Mouse (Mus musculus): ENCODE data around the gene Sh3gl2.

The Sh3gl2 gene

GRCm38 (mm10) chr4:85305912-85306573 is 101.1 kb downstream of the Sh3gl2 start:
- no peak for DNase-seq (ENCODE audit: low read depth, low spot score)

- no peak for DNase-seq (ENCODE audit: low read depth, low spot score)
Observed at GRCm38 (mm10) chr4:85319092-85319491, 114.2 kb downstream of the Sh3gl2 start.

- no peak for DNase-seq (ENCODE audit: low read depth, low spot score)
Observed at GRCm38 (mm10) chr4:85325454-85325853, 120.5 kb downstream of the Sh3gl2 start.

- no peak for DNase-seq (ENCODE audit: low read depth, low spot score)
Observed at GRCm38 (mm10) chr4:85326052-85326451, 121.1 kb downstream of the Sh3gl2 start.

GRCm38 (mm10) chr4:85334688-85335200 is 129.8 kb downstream of the Sh3gl2 start:
- DNase-seq (ENCODE audit: low read depth, low spot score): no peak

GRCm38 (mm10) chr4:85336356-85336755 is 131.4 kb downstream of the Sh3gl2 start:
- DNase-seq (ENCODE audit: low read depth, low spot score): no peak

- no peak for DNase-seq (ENCODE audit: low read depth, low spot score)
Observed at GRCm38 (mm10) chr4:85339126-85339525, 134.2 kb downstream of the Sh3gl2 start.

- no peak for DNase-seq (ENCODE audit: low read depth, low spot score)
Observed at GRCm38 (mm10) chr4:85340686-85341085, 135.8 kb downstream of the Sh3gl2 start.

GRCm38 (mm10) chr4:85345911-85346310 is 141.0 kb downstream of the Sh3gl2 start:
- no peak for DNase-seq (ENCODE audit: low read depth, low spot score)

GRCm38 (mm10) chr4:85348079-85348643 is 143.2 kb downstream of the Sh3gl2 start:
- DNase-seq (ENCODE audit: low read depth, low spot score): no peak

GRCm38 (mm10) chr4:85362661-85363060 is 157.7 kb downstream of the Sh3gl2 start:
- DNase-seq (ENCODE audit: low read depth, low spot score): no peak

- DNase-seq (ENCODE audit: low read depth, low spot score): peak; percentile 12
Observed at GRCm38 (mm10) chr4:85363205-85363604, 158.3 kb downstream of the Sh3gl2 start.

GRCm38 (mm10) chr4:85371036-85371435 is 166.1 kb downstream of the Sh3gl2 start:
- no peak for DNase-seq (ENCODE audit: low read depth, low spot score)

- no peak for DNase-seq (ENCODE audit: low read depth, low spot score)
Observed at GRCm38 (mm10) chr4:85374801-85375200, 169.9 kb downstream of the Sh3gl2 start.

- DNase-seq (ENCODE audit: low read depth, low spot score): no peak
Observed at GRCm38 (mm10) chr4:85376187-85376586, 171.3 kb downstream of the Sh3gl2 start.

- no peak for DNase-seq (ENCODE audit: low read depth, low spot score)
Observed at GRCm38 (mm10) chr4:85376610-85377009, 171.7 kb downstream of the Sh3gl2 start.

- DNase-seq (ENCODE audit: low read depth, low spot score): no peak
Observed at GRCm38 (mm10) chr4:85385241-85385640, 180.3 kb downstream of the Sh3gl2 start.

- no peak for DNase-seq (ENCODE audit: low read depth, low spot score)
Observed at GRCm38 (mm10) chr4:85387676-85388075, 182.8 kb downstream of the Sh3gl2 start.

GRCm38 (mm10) chr4:85391795-85392194 is 186.9 kb downstream of the Sh3gl2 start:
- DNase-seq (ENCODE audit: low read depth, low spot score): peak; percentile 23

GRCm38 (mm10) chr4:85398765-85399164 is 193.8 kb downstream of the Sh3gl2 start:
- DNase-seq (ENCODE audit: low read depth, low spot score): no peak

- DNase-seq (ENCODE audit: low read depth, low spot score): peak; percentile 69
Observed at GRCm38 (mm10) chr4:85402823-85403222, 197.9 kb downstream of the Sh3gl2 start.

GRCm38 (mm10) chr4:85404424-85405194 is 199.7 kb downstream of the Sh3gl2 start:
- DNase-seq (ENCODE audit: low read depth, low spot score): peak; percentile 66
